Mouse (Mus musculus) lung, postnatal 0 days (tissue): Measurements from ENCODE around the gene Slc44a1.

Experiments
- CTCF ChIP-seq: IDR thresholded peaks from 2 replicates; pipeline ENCODE4 v1.5.1; 2016; ENCODE audit warnings: antibody characterized with exemption, mild to moderate bottlenecking
- EP300 ChIP-seq: IDR thresholded peaks from 2 replicates; pipeline ENCODE4 v1.6.1; 2016; ENCODE audit warnings: antibody characterized with exemption, mild to moderate bottlenecking, control low read depth

DNA sequence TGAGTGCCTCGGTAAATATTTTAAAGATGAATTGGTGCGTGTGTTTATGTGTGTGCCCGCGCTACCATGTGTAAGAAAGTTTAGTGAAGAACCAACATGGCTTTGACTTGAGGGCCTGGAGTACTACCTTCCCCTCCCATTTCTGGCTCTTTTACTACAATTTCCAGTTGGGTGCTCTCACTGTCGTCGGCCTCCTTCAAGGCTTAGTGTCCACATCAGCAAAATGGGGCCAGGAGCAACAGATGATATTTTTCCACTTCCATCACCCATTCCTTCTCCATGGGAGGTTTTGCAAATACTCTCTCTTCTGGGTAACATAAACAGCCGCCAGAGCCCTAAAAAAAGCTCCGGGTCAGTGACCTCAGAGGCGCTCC, 590 bp upstream of the Slc44a1 start:
- no peak for TF ChIP-seq CTCF
- 0 out of 2 replicates have a peak, but pooled peaks have one; percentile 38 for TF ChIP-seq EP300
